Mouse (Mus musculus) brown adipose tissue, adult 24 weeks (tissue): ENCODE measurements around the gene Tm2d1. TPM values are rescaled to one million over a fixed set of nuclear protein-coding genes. Genes with fewer than 3 reads are reported as not detected.

Experiments used
- H3K27ac ChIP-seq: fragments of 200-500 bp; replicated peaks from 2 replicates; pipeline ENCODE4 v1.5.1; 2012; ENCODE audit warnings: low read depth, mild to moderate bottlenecking, low read length
- H3K4me1 ChIP-seq: fragments of 200-500 bp; 2 replicates; pipeline ENCODE4 v1.6.1; 2012; ENCODE audit warnings: low read length, mixed read lengths; ENCODE audit not compliant: control insufficient read depth, insufficient read depth, insufficient read length
- H3K4me3 ChIP-seq: fragments of 200-500 bp; 2 replicates; pipeline ENCODE4 v1.5.1; 2012; ENCODE audit warnings: low read depth, mild to moderate bottlenecking, low read length, moderate library complexity; ENCODE audit not compliant: insufficient read depth
- polyA plus RNA-seq: library from polyadenylated mRNA; stranded (reverse); fragments of >200 nt; gene quantifications from 2 replicates; pipeline ENCODE4 v1.2.4, GENCODE M21; 2012; ENCODE audit not compliant: missing spikeins, insufficient read depth, insufficient read length

Tm2d1 gene
- polyA plus RNA-seq, 1 experiment = 134 TPM

- Histone ChIP-seq H3K27ac (no peak overlapping the region), H3K4me3 (no peak overlapping the region), H3K4me1 (no peaks in the 10 kb centered on the region)
These were observed 37.3 kb downstream of the Tm2d1 start for GRCm38 (mm10) chr4:98345783-98346182.

- Histone ChIP-seq H3K4me3 (no peak overlapping the region), H3K27ac (no peak overlapping the region)
These were observed 43.0 kb downstream of the Tm2d1 start for GRCm38 (mm10) chr4:98339992-98340564.

GRCm38 (mm10) chr4:98338636-98339630, 44.2 kb downstream of the Tm2d1 start:
- H3K4me1 ChIP-seq = no peaks in the 10 kb centered on the region

More at GRCm38 (mm10) chr4:98339992-98340564, 43.0 kb downstream of the Tm2d1 start:
- no peaks in the 10 kb centered on the region for H3K4me1 ChIP-seq

DNA sequence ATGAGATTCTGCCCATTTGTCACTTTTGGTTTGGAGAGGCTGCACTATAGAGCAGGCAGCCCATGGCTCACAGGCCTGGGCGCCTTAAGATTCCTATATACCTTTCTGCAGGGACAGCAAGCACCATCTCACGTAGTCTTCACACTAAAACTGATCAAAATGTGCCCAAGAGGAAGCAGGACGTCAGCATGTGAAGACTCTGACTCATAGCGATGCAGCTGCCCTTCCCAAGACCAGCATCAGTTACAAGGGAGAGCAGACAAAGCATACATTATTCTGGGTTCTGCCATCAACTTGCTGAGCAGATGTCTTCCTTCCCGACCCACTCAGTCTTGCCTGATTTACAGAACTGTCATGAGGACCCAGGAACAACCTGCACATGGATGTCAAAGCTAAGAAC, 45.9 kb downstream of the Tm2d1 start:
- Histone ChIP-seq H3K4me3 (no peak overlapping the region), H3K4me1 (no peaks in the 10 kb centered on the region), H3K27ac (no peak overlapping the region)

More at GRCm38 (mm10) chr4:98338636-98339630, 44.2 kb downstream of the Tm2d1 start:
- H3K27ac ChIP-seq = no peak overlapping the region
- no peak overlapping the region for H3K4me3 ChIP-seq

GRCm38 (mm10) chr4:98335726-98336125, 47.4 kb downstream of the Tm2d1 start:
- no peak overlapping the region for H3K4me3 ChIP-seq
- no peaks in the 10 kb centered on the region for H3K4me1 ChIP-seq
- H3K27ac ChIP-seq = no peak overlapping the region

DNA sequence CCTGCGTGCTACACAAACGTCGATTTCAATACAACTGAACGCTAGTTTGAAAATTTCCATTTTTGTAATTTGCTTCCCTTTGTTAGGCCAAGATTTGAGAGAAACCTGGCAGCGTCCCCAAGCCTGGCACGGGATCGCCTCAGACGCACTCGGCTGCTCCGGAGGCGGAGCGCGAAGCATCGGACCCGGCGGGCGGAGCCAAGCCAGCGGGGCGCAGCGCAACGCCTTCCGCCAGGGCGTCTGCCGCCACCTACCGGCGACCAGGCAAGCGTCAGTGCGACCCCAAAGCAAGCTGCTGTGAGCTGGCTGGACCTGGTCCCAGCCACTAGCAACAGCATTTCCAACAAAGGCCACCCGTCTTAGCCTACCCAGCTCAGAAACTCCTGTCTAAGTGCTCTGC, 60.9 kb downstream of the Tm2d1 start:
- H3K27ac ChIP-seq = peak overlapping the region; percentile 81

GRCm38 (mm10) chr4:98321371-98322111, 61.6 kb downstream of the Tm2d1 start:
- peak overlapping the region; percentile 47 for H3K4me3 ChIP-seq
- peaks cover 6% of the 10 kb centered on the region; the same call in 1 of the 2 replicates for H3K4me1 ChIP-seq
- H3K27ac ChIP-seq = peak overlapping the region; percentile 72

More for the DNA sequence above, 60.9 kb downstream of the Tm2d1 start:
- H3K4me3 ChIP-seq = peak overlapping the region; percentile 47
- H3K4me1 ChIP-seq = peaks cover 6% of the 10 kb centered on the region; the same call in 1 of the 2 replicates

GRCm38 (mm10) chr4:98318769-98319168, 64.3 kb downstream of the Tm2d1 start:
- H3K27ac ChIP-seq = peak overlapping the region; percentile 49
- no peak overlapping the region for H3K4me3 ChIP-seq
- H3K4me1 ChIP-seq = peaks cover 6% of the 10 kb centered on the region; the same call in 1 of the 2 replicates

DNA sequence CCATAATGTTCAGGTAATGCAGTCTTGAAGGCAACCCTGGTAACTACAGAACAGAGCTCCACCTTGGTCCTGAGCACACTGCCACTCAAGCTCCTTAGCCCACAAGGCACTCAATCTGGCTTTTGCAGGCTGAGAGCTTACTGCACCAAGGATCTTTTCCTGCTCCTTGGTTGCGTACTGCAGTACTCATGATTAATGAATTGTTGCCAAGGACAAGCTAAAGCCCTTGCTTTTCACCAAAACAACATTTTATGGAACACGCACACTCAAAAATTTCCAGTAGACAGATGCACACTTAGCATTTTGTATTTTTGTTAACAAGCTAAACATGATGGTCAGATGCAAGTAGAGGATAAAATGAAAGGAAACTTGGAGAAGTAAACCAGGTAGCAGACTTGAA, 66.0 kb downstream of the Tm2d1 start:
- H3K27ac ChIP-seq = no peak overlapping the region
- H3K4me3 ChIP-seq = no peak overlapping the region
- H3K4me1 ChIP-seq = peaks cover 4% of the 10 kb centered on the region; the same call in 1 of the 2 replicates

Other genes starting within 250 kb of the Tm2d1 start
- 1.6 and 2.7 TPM in 2 replicates for gene Patj, start 12.5 kb upstream of the Tm2d1 start, polyA plus RNA-seq